Mouse (Mus musculus) liver, postnatal 0 days (tissue): Measurements from ENCODE around the gene Procr.

ENCODE experiments used
- CTCF ChIP-seq: sonication (generic); IDR thresholded peaks from 2 replicates; pipeline ENCODE4 v1.5.1; 2016; ENCODE audit warnings: antibody characterized with exemption, low read depth
- EP300 ChIP-seq: IDR thresholded peaks from 2 replicates; pipeline ENCODE4 v1.6.1; 2016; ENCODE audit warnings: antibody characterized with exemption, low read depth, mild to moderate bottlenecking

GRCm38 (mm10) chr2:155764679-155765418 lies 13.9 kb downstream of the Procr start:
- TF ChIP-seq CTCF (peak; percentile 81), EP300 (no peak)
